Mouse (Mus musculus) midbrain, embryonic 11.5 days (tissue): ENCODE results near the gene Ager. TPM values are rescaled to one million over a fixed set of nuclear protein-coding genes. Genes with fewer than 3 reads are reported as not detected.

Experiments used
- ATAC-seq: fragments of 200-750 bp; cut with Nextera tagmentation; 2 replicates; pipeline ENCODE4 v1.8.0; 2017; ENCODE audit warnings: moderate TSS enrichment, moderate library complexity; ENCODE audit not compliant: low FRiP score
- DNase-seq: peaks from one replicate; pipeline ENCODE4 v3.0.0; 2015; ENCODE audit warnings: low spot score; ENCODE audit errors: missing footprints
- H3K27ac ChIP-seq: fragments of 300-500 bp; sonication (generic); 2 replicates; pipeline ENCODE4 v1.5.1; 2014; ENCODE audit warnings: low read depth, low read length
- H3K27me3 ChIP-seq: fragments of 300-500 bp; sonication (generic); 2 replicates; pipeline ENCODE4 v1.6.1; 2014; ENCODE audit warnings: mild to moderate bottlenecking, low read length, moderate library complexity, mixed read lengths; ENCODE audit not compliant: control insufficient read depth, insufficient read depth
- H3K36me3 ChIP-seq: fragments of 300-500 bp; sonication (generic); 2 replicates; pipeline ENCODE4 v1.6.1; 2014; ENCODE audit warnings: mild to moderate bottlenecking, low read length, moderate library complexity, mixed read lengths; ENCODE audit not compliant: control insufficient read depth, insufficient read depth
- H3K4me1 ChIP-seq: fragments of 300-500 bp; sonication (generic); 2 replicates; pipeline ENCODE4 v1.6.1; 2014; ENCODE audit warnings: low read length; ENCODE audit not compliant: control insufficient read depth, insufficient read depth
- H3K4me2 ChIP-seq: fragments of 300-500 bp; sonication (generic); 2 replicates; pipeline ENCODE4 v1.6.1; 2014; ENCODE audit warnings: mild to moderate bottlenecking, moderate library complexity
- H3K4me3 ChIP-seq: fragments of 300-500 bp; sonication (generic); 2 replicates; pipeline ENCODE4 v1.5.1; 2014; ENCODE audit warnings: low read depth, low read length
- H3K9ac ChIP-seq: fragments of 300-500 bp; sonication (generic); 2 replicates; pipeline ENCODE4 v1.6.1; 2014; ENCODE audit warnings: low read length
- H3K9me3 ChIP-seq: fragments of 300-500 bp; sonication (generic); 2 replicates; pipeline ENCODE4 v1.6.1; 2016; ENCODE audit warnings: low read length; ENCODE audit not compliant: control insufficient read depth
- WGBS: fragments of 180-500 bp; shearing (Covaris S2); extraction: QIAGEN DNeasy Blood & Tissue Kit; methylation state at CpG from one replicate; pipeline ENCODE4 v1.1.7; 2014; 5-methylcytosine and 5-hydroxymethylcytosine counted together
- polyA plus RNA-seq: library from polyadenylated mRNA; unstranded; fragments of >200 nt; fragmentation: Nextera tagmentation; extraction: Ambion mirVana; gene quantifications from 2 replicates; pipeline ENCODE4 v1.2.1, GENCODE M21; 2014

Ager gene
- polyA plus RNA-seq, 1 experiment from 2014 or later = 1.6 TPM

GRCm38 (mm10) chr17:34623161-34623560, 25.5 kb downstream of the Ager start:
- Histone ChIP-seq H3K4me1 (peaks cover 15% of the 10 kb centered on the region), H3K27me3 (no peaks in the 10 kb centered on the region), H3K27ac (no peak overlapping the region), H3K4me3 (no peak overlapping the region), H3K9me3 (no peaks in the 10 kb centered on the region), H3K36me3 (no peaks in the 10 kb centered on the region), H3K9ac (no peak overlapping the region), H3K4me2 (no peak overlapping the region)
- WGBS = 89% methylated on average over 9 of the region's 9 CpGs
- no peak for DNase-seq
- no peak for ATAC-seq

- 96% methylated on average over 3 of the region's 3 CpGs for WGBS
- Histone ChIP-seq H3K27ac (no peak overlapping the region), H3K4me3 (no peak overlapping the region), H3K4me1 (peaks cover 30% of the 10 kb centered on the region), H3K27me3 (peaks cover 3% of the 10 kb centered on the region; the same call in 1 of the 2 replicates), H3K9me3 (no peaks in the 10 kb centered on the region), H3K36me3 (no peaks in the 10 kb centered on the region), H3K4me2 (no peak overlapping the region), H3K9ac (no peak overlapping the region)
- ATAC-seq = no peak
- no peak for DNase-seq
Measured at GRCm38 (mm10) chr17:34624981-34625380, 27.3 kb downstream of the Ager start.

GRCm38 (mm10) chr17:34626062-34626772, 28.6 kb downstream of the Ager start:
- Histone ChIP-seq H3K4me3 (peak overlapping the region; percentile 62), H3K36me3 (no peaks in the 10 kb centered on the region), H3K9ac (peak overlapping the region; percentile 64), H3K4me1 (peaks cover 39% of the 10 kb centered on the region), H3K27ac (no peak overlapping the region), H3K4me2 (peak overlapping the region; percentile 73), H3K9me3 (no peaks in the 10 kb centered on the region), H3K27me3 (peaks cover 16% of the 10 kb centered on the region)
- WGBS = 55% methylated on average over 16 of the region's 16 CpGs
- no peak for DNase-seq
- no peak for ATAC-seq

GRCm38 (mm10) chr17:34626773-34627092, 29.1 kb downstream of the Ager start:
- no peaks in the 10 kb centered on the region for H3K9me3 ChIP-seq
- peak overlapping the region; percentile 50 for H3K27ac ChIP-seq
- peak overlapping the region; percentile 62 for H3K4me3 ChIP-seq
- no peaks in the 10 kb centered on the region for H3K36me3 ChIP-seq
- peaks cover 43% of the 10 kb centered on the region for H3K4me1 ChIP-seq
- H3K4me2 ChIP-seq = peak overlapping the region; percentile 73
- peak; percentile 10; the same call in 1 of the 2 replicates for ATAC-seq
- peak overlapping the region; percentile 64 for H3K9ac ChIP-seq
- WGBS = 0% methylated on average over 18 of the region's 18 CpGs
- peaks cover 21% of the 10 kb centered on the region for H3K27me3 ChIP-seq
- DNase-seq = no peak

- Histone ChIP-seq H3K9ac (peak overlapping the region; percentile 64), H3K4me3 (peak overlapping the region; percentile 62), H3K27ac (peak overlapping the region; percentile 88), H3K4me1 (peaks cover 47% of the 10 kb centered on the region), H3K9me3 (no peaks in the 10 kb centered on the region), H3K27me3 (peaks cover 25% of the 10 kb centered on the region), H3K4me2 (peak overlapping the region; percentile 73), H3K36me3 (no peaks in the 10 kb centered on the region)
- DNase-seq (peak; percentile 98), ATAC-seq (peak; percentile 82)
- WGBS = 0% methylated on average over 43 of the region's 45 CpGs
Measured at GRCm38 (mm10) chr17:34627093-34627942, 29.7 kb downstream of the Ager start.

- H3K27me3 ChIP-seq = peaks cover 26% of the 10 kb centered on the region
- peaks cover 47% of the 10 kb centered on the region for H3K4me1 ChIP-seq
- H3K4me2 ChIP-seq = peak within 1 kb of the TSS; percentile 73
- 5% methylated on average over 29 of the region's 29 CpGs for WGBS
- H3K36me3 ChIP-seq = no peaks in the 10 kb centered on the region
- peak within 1 kb of the TSS; percentile 64 for H3K9ac ChIP-seq
- peak within 1 kb of the TSS; percentile 62 for H3K4me3 ChIP-seq
- no peaks in the 10 kb centered on the region for H3K9me3 ChIP-seq
- H3K27ac ChIP-seq = peak within 1 kb of the TSS; percentile 88
- peak; percentile 0; the same call in 1 of the 2 replicates for ATAC-seq
- DNase-seq = peak; percentile 90
Measured at GRCm38 (mm10) chr17:34627943-34628643, 30.4 kb downstream of the Ager start, which contains the start of gene Ppt2. Ppt2 (minus strand) TSS chr17:34628510.

GRCm38 (mm10) chr17:34628644-34628967, 30.9 kb downstream of the Ager start:
- ATAC-seq (no peak), DNase-seq (no peak)
- Histone ChIP-seq H3K9me3 (no peaks in the 10 kb centered on the region), H3K4me3 (no peak overlapping the region), H3K4me2 (peak overlapping the region; percentile 73), H3K27ac (no peak overlapping the region), H3K36me3 (no peaks in the 10 kb centered on the region), H3K9ac (0 out of 2 replicates have a peak overlapping the region, but pooled peaks have one; percentile 10), H3K27me3 (peaks cover 26% of the 10 kb centered on the region), H3K4me1 (peaks cover 47% of the 10 kb centered on the region)
- WGBS = 12% methylated on average over 5 of the region's 5 CpGs

- H3K9me3 ChIP-seq = no peaks in the 10 kb centered on the region
- peak; percentile 89 for DNase-seq
- H3K4me2 ChIP-seq = peak within 1 kb of the TSS; percentile 73
- WGBS = under 1% methylated on average over 16 of the region's 16 CpGs
- peak within 1 kb of the TSS; percentile 23 for H3K4me3 ChIP-seq
- H3K9ac ChIP-seq = peak within 1 kb of the TSS; percentile 38; the same call in 1 of the 2 replicates
- peaks cover 47% of the 10 kb centered on the region for H3K4me1 ChIP-seq
- no peaks in the 10 kb centered on the region for H3K36me3 ChIP-seq
- ATAC-seq = peak; percentile 39
- H3K27ac ChIP-seq = no peak within 1 kb of the TSS
- H3K27me3 ChIP-seq = peaks cover 26% of the 10 kb centered on the region
Measured at GRCm38 (mm10) chr17:34629221-34629751, 31.6 kb downstream of the Ager start, which contains the start of gene Prrt1. Prrt1 (plus strand) TSS chr17:34629533.
